Mouse (Mus musculus) urinary bladder, postnatal 0 days (tissue): ENCODE data around the gene Lima1. TPM values are rescaled to one million over a fixed set of nuclear protein-coding genes. Genes with fewer than 3 reads are reported as not detected.

ENCODE experiments used
- polyA plus RNA-seq: library from polyadenylated mRNA; unstranded; fragments of >200 nt; fragmentation: Nextera tagmentation; extraction: Ambion mirVana; gene quantifications from 2 replicates; pipeline ENCODE4 v1.2.1, GENCODE M21; 2015

Gene Lima1
- 57.5 and 70.4 TPM in 2 replicates for polyA plus RNA-seq

DNA sequence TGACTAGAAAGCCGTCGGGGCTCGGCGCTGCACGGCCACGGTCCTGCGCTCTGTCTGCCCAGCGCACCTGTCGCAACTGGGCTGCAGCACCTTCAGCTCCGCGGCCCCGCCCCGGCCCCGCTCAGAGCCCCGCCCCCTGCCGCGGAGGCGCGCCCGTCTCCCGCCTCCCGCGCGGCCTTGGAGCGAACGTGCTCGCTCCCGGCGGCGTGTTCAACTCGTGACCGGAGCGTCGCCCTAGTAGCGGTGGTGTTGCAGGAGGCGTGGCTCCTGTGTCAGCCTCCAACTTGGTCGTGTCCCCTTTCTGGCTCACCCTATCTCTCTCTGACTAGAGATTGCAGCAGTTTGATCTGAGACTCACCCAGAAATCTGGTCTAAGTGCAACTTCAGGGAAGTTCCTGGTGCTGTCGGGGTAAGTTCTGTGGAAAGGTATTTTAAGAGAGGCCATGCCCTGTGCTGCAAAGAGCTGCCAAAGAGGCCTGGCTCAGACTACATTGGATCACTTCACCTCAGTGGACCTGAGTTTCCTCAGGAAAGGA, at the start of gene Lima1:
Lima1 (minus strand) TSS at position 123 of the 536 bp plus-strand sequence.

DNA sequence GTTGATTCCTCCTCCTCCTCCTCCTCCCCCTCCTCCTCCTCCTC, 102.6 kb downstream of the Lima1 start, which contains the start of gene Cers5:
Cers5 (minus strand) TSS at position 5 of the 44 bp plus-strand sequence.

Other genes starting within 250 kb of the Lima1 start
- gene Racgap1, start 223.8 kb downstream of the Lima1 start, polyA plus RNA-seq, result 23.5 and 36.8 TPM in 2 replicates
- gene Asic1, start 205.1 kb downstream of the Lima1 start, polyA plus RNA-seq, result 0.76 and 0.94 TPM in 2 replicates
- gene Smarcd1, start 173.3 kb downstream of the Lima1 start, polyA plus RNA-seq, result 8.1 and 9.4 TPM in 2 replicates
- gene Gm17349, start 170.0 kb downstream of the Lima1 start, polyA plus RNA-seq, result 1.3 TPM in 1 of 2 replicates, not detected in the other
- 0.36 and 0.37 TPM in 2 replicates for gene Gpd1, start 157.9 kb downstream of the Lima1 start, polyA plus RNA-seq
- 166 and 184 TPM in 2 replicates for gene Cox14, start 149.8 kb downstream of the Lima1 start, polyA plus RNA-seq
- 39.5 and 45.9 TPM in 2 replicates for gene Cers5, start 102.6 kb downstream of the Lima1 start, polyA plus RNA-seq
- gene Fam186a, start 91.6 kb upstream of the Lima1 start, polyA plus RNA-seq, result 0.22 and 0.47 TPM in 2 replicates
- 23.2 and 30.9 TPM in 2 replicates for gene Larp4, start 94.6 kb upstream of the Lima1 start, polyA plus RNA-seq
- 5.6 and 5.7 TPM in 2 replicates for gene Dip2b, start 163.2 kb upstream of the Lima1 start, polyA plus RNA-seq